Mouse (Mus musculus): Measurements from ENCODE around the gene Nkx2-3.

Gene Nkx2-3

DNA sequence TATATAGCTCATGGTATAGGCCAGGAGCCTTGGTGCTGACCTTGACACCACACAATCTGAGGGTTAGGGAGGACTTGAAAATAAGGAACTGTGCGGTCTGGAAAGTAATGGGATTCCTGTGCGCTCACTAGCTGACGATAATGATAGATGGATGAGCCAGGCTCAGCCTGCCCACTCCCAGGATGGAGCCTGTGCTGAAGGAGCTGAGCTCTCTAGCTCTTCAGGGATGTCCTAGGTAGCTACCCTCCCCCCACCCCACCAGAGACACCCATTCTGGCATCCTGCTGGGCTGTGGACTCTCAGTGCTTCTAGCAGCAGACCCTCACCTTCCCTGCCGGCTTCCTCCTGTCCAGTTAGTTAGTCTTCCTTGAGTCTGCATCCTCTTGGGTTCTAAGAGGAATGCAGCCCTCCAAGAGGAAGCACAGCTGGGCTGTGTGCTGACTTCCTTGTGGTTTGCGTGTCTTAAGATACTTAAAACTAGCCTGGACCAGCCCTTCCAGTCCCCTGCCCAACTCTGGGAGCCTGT, 6.4 kb downstream of the Nkx2-3 start:
- in situ Hi-C loops (cut with MboI): no loop called here

GRCm38 (mm10) chr19:43619916-43620479, 7.9 kb downstream of the Nkx2-3 start:
- in situ Hi-C loops (cut with MboI): loop anchor here (5.0 to 10.0 kb wide), 2 partner anchors 48 to 125 kb away; no protein-coding TSS in a partner anchor

GRCm38 (mm10) chr19:43623913-43624312, 11.8 kb downstream of the Nkx2-3 start:
- in situ Hi-C loops (cut with MboI): loop anchor here (5.0 to 10.0 kb wide), 2 partner anchors 52 to 129 kb away; no protein-coding TSS in a partner anchor

GRCm38 (mm10) chr19:43626160-43626559, 14.0 kb downstream of the Nkx2-3 start:
- in situ Hi-C loops (cut with MboI): loop anchor here (5.0 to 10.0 kb wide), 2 partner anchors 36 to 131 kb away; no protein-coding TSS in a partner anchor

DNA sequence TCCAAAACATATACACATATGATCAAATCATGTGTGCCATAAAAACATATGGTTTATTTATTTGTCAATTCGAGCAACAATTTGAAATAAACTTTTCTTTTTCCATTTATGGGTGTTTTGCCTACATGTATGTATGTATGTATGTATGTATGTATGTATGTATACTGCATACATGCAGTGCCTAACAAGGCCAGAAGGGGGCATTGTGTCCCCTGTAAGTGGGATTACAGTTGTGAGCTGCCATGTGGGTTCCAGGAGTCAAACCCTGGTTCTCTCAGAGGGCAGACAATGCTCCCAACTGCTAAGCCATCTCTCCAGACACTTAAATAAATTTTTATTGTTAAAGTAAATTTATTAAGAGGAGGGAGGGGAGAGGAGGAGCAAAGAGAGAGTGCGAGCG, 15.2 kb downstream of the Nkx2-3 start:
- in situ Hi-C loops (cut with MboI): loop anchor here (5.0 to 10.0 kb wide), 2 partner anchors 35 to 133 kb away; no protein-coding TSS in a partner anchor

- in situ Hi-C loops (cut with MboI): loop anchor here (5.0 to 10.0 kb wide), 2 partner anchors 33 to 134 kb away; no protein-coding TSS in a partner anchor
These were observed 17.0 kb downstream of the Nkx2-3 start for GRCm38 (mm10) chr19:43629088-43629487.

- in situ Hi-C loops (cut with MboI): no loop called here
These were observed 18.5 kb downstream of the Nkx2-3 start for GRCm38 (mm10) chr19:43630466-43631251.

GRCm38 (mm10) chr19:43641833-43642232, 29.7 kb downstream of the Nkx2-3 start:
- in situ Hi-C loops (cut with MboI): no loop called here

DNA sequence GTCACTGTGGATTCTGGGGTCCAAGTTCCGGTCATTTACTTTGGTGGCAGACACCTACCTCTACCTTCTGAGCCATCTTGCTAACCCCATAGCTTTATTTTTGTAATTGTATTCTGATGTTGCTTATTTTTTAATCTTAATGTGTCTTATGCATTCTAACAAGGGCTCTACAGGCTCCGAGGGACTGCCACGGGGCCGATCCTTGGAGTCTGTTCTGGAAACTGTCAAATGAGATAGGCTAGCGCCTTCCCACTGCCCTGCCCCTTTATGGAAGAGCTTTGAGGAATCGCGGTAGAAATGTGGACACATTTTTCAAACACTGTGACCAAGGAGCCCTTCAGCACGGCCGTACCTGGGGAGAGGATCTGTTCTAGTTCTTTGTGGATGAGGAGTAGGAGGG, 30.7 kb downstream of the Nkx2-3 start:
- in situ Hi-C loops (cut with MboI): no loop called here

- in situ Hi-C loops (cut with MboI): no loop called here
These were observed 33.4 kb downstream of the Nkx2-3 start for GRCm38 (mm10) chr19:43645508-43645907.

DNA sequence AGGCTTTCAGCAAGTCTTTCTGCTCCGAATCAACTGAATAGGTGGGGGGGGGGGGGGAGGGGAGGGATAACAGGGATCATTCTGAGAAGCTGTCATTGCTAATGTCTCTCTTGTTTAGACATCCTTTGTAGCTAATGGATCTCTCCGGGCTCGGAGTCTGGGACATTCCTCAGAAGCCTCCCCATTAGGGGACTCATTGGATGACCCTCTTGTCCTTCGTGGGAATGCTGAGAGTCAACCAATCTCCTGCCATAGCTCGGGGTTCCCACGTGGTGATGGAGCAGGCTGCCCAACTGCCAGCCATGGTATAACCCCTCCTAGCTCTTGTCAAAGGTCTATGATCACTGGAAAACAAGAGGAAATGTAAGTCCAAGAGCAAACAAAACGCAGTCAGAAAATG, 34.7 kb downstream of the Nkx2-3 start:
- in situ Hi-C loops (cut with MboI): no loop called here

- in situ Hi-C loops (cut with MboI): no loop called here
These were observed 35.1 kb downstream of the Nkx2-3 start for GRCm38 (mm10) chr19:43647261-43647660.

DNA sequence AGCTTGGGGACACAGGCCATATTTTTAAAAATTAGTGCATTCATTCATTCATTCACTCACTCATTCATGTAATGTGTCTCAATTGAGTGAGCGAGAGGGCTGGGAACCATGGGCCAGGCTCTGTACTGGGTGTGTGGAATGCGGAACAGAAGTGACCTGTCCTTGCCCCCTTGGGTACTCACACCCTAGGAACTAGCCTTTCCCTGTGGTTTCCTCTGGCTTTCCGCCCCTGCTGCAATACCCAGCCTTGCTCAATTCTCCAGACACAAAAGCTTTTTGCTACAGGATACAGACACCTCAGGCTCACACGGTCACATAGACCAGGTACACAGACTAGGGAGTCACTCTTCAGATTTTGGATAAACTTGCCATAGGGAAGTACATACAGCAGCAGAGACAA, 36.2 kb downstream of the Nkx2-3 start:
- in situ Hi-C loops (cut with MboI): no loop called here

GRCm38 (mm10) chr19:43651241-43651785, 39.2 kb downstream of the Nkx2-3 start:
- in situ Hi-C loops (cut with MboI): no loop called here

- in situ Hi-C loops (cut with MboI): no loop called here
These were observed 43.8 kb downstream of the Nkx2-3 start for GRCm38 (mm10) chr19:43655735-43656492.

DNA sequence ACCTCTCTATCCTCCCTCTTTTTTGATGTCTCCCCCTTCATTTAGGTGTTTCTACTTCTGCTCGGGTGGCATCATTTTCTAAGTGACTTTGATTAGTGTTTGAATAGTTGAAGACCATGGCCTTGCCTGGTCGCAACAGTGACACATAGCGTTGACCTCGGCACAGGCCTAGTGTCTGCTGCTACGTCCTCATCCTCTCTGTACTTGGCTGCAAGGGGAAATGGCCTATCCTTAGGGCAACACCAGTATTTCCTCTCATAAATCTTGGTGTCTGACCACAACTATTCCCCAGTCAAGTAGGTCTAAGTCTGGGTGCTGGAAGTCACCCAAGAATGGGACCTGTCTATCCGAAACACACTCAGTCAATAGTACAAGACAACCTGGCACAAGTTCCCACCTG, 47.5 kb downstream of the Nkx2-3 start:
- in situ Hi-C loops (cut with MboI): loop anchor here (5.0 kb wide), 1 partner anchor 32 kb away; no protein-coding TSS in a partner anchor

DNA sequence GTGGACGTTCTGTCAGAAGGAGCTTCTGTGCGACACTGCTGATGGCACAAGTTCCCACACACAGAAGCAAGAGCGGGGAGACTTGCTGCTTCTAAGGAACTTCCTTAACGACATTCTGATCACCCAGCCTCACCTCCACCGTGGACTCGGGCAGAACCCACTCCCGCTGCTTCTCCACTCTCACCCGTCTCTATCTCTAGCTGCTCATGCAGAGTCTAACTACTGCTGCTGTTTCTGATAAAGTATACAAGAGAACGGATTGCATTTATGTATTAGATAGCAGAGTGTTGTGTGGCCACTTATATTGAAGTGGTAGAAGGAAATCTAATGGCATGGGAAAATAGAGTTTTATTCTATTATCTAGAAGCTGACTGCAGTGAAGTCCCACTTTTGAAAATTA, 48.6 kb downstream of the Nkx2-3 start:
- in situ Hi-C loops (cut with MboI): loop anchor here (5.0 kb wide), 1 partner anchor 33 kb away; no protein-coding TSS in a partner anchor

DNA sequence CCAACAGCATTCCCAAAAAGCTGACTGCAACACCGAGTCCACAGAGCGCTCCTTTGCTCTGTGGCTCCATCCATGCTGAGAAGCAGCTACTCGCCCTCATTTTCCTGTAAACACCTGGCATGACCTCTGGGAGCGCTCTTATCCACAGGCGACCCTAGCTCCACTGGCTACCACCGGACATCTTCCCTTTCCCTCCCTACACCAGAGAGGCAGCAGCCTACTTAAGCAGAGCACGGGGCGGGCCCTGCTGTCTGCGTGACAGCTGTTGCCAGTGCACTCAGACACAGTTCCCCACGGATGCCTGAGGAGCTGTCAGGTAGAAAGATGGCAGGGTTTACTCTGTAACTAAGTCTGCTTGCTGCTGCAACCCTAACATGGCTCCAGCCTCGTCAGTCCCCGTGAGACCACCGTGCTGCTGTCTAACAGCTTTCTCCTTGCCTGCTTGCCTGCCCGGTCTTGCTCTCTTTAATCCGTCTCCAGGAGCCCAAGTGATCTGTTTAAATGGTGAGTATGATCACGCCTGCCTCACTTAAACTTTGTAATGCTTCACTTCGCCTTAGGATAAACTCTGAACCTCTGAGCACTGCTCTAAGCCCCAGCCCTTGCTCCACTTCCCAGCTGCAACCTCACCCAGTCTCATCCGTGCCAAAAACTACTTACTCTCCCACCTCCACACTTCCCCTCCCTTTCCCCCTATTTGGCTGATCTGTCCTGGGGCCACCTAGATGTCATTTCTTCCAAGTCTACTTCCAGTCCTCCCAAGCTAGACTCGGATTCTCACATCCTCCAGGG, 50.2 kb downstream of the Nkx2-3 start:
- in situ Hi-C loops (cut with MboI): loop anchor here (5.0 kb wide), 1 partner anchor 35 kb away; no protein-coding TSS in a partner anchor

- in situ Hi-C loops (cut with MboI): loop anchor here (5.0 kb wide), 1 partner anchor 36 kb away; no protein-coding TSS in a partner anchor
These were observed 51.3 kb downstream of the Nkx2-3 start for GRCm38 (mm10) chr19:43663471-43663870.

Measured in mature B cell (primary cell).